Mouse (Mus musculus) testis, postnatal 10 days (tissue): Measurements from ENCODE around the gene Fxyd7.
A peak's percentile ranks its signal among the peaks of the same experiment; 100 is the strongest.

Experiments used
- DNase-seq: peaks from one replicate; pipeline ENCODE4 v3.0.0; 2021; ENCODE audit warnings: low spot score

Fxyd7 gene

DNA sequence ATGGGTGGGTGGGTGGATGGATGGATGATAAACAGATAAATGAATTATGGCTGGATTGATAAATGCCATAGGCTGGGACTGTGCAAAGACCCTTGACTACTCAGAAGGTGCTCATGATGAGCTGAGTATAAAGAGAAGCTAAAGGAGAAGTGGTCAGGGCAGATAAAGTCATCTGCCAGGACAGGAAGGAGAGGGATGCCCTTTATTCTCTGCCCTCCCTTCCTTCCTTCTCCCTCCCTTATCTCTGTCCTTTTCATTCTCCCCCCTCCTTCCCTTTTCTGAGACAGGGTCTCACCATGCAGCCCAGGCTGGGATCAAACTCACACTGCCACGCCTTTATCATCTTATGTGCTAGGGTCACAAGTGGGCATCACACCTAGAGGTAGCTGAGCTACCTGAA lies 43.5 kb downstream of the Fxyd7 start:
- DNase-seq = no peak

DNA sequence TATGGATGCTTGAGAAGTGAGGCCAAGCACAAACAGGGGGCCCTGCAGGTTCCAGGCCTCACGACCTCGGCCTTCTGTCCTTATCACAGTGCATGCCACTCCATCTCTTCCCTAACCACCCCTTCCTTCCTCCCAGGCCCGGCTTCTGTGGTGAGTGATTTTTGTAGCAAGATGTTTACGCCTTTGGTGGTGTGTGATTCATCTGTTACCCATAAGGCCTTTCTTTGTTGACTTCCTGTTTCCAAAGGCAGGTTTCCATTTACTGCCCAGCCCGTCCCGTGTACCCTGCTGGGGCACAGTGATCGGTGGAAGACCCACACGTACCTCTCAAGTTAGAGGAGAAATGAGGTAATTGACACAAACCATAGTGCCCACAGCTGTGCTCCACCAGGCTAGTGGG lies 48.6 kb downstream of the Fxyd7 start:
- DNase-seq = no peak

GRCm38 (mm10) chr7:31000505-31001020 lies 50.7 kb downstream of the Fxyd7 start:
- DNase-seq = peak; percentile 54

- no peak for DNase-seq
Observed at GRCm38 (mm10) chr7:30996491-30996890, 54.8 kb downstream of the Fxyd7 start.

GRCm38 (mm10) chr7:30993986-30994385 lies 57.3 kb downstream of the Fxyd7 start:
- no peak for DNase-seq
